Mouse (Mus musculus) cortical plate, adult 2 months (tissue): ENCODE measurements around the gene Lmx1b. TPM values are rescaled to one million over a fixed set of nuclear protein-coding genes. Genes with fewer than 3 reads are reported as not detected.

Experiments used
- H3K27ac ChIP-seq: fragments of 200-500 bp; 2 replicates; pipeline ENCODE4 v1.5.1; 2012; ENCODE audit warnings: low read length, control low read depth, inconsistent platforms; ENCODE audit not compliant: insufficient read depth
- H3K4me1 ChIP-seq: fragments of 200-500 bp; 2 replicates; pipeline ENCODE4 v1.6.1; 2011; ENCODE audit warnings: low read length; ENCODE audit not compliant: control insufficient read depth, insufficient read depth
- H3K4me3 ChIP-seq: fragments of 200-500 bp; 2 replicates; pipeline ENCODE4 v1.5.1; 2011; ENCODE audit warnings: mild to moderate bottlenecking, low read length, control low read depth; ENCODE audit not compliant: insufficient read depth
- CTCF ChIP-seq: fragments of 200-500 bp; IDR thresholded peaks from 2 replicates; pipeline ENCODE4 v1.5.1; 2011; ENCODE audit warnings: mild to moderate bottlenecking, control low read depth, low read length; ENCODE audit not compliant: insufficient read depth; ENCODE audit errors: extremely low read depth
- POLR2A ChIP-seq: fragments of 200-500 bp; IDR thresholded peaks from 2 replicates; pipeline ENCODE4 v1.6.1; 2011; ENCODE audit warnings: mild to moderate bottlenecking, low read length, control low read depth; ENCODE audit not compliant: insufficient read depth; ENCODE audit errors: extremely low read depth
- polyA plus RNA-seq: library from polyadenylated mRNA; depleted of rRNA; stranded (reverse); fragments of >200 nt; gene quantifications from 2 replicates; pipeline ENCODE4 v1.2.3, GENCODE M21; 2012; rRNA removed

Lmx1b gene
- 0.15 and 0.23 TPM in 2 replicates for polyA plus RNA-seq

DNA sequence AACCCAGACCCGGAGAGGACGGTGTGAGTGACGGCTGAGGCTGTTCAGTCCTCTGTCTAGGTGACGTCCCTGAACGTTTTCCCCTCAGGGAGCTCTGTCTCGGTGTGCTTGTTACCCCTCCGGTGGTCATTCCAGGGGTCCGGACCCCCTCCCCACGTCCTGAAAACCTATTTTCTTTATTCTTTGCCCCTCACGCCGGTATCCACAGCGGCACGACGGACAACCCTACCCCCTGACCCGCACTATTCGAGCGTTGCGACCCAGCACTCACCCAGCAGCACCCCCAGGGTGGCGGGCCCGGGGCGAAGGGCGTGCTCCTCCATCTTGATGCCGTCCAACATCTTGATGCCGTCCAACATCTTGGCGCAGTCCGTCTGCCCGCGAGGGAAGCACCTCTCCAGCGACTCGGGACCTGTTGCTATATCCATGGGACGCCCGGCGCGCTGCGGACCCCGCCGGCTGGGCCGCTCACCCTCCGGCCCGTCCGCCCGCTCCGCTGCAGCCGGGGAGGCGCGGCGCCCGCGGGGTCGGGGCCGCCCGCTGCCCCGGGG is at the start of gene Lmx1b:
Lmx1b (minus strand) TSS at position 341 of the 551 bp plus-strand sequence.
- Histone ChIP-seq H3K4me1 (no peaks in the 10 kb centered on the region), H3K4me3 (no peak within 1 kb of the TSS), H3K27ac (no peak within 1 kb of the TSS)
- TF ChIP-seq POLR2A (no peak), CTCF (no peak)

DNA sequence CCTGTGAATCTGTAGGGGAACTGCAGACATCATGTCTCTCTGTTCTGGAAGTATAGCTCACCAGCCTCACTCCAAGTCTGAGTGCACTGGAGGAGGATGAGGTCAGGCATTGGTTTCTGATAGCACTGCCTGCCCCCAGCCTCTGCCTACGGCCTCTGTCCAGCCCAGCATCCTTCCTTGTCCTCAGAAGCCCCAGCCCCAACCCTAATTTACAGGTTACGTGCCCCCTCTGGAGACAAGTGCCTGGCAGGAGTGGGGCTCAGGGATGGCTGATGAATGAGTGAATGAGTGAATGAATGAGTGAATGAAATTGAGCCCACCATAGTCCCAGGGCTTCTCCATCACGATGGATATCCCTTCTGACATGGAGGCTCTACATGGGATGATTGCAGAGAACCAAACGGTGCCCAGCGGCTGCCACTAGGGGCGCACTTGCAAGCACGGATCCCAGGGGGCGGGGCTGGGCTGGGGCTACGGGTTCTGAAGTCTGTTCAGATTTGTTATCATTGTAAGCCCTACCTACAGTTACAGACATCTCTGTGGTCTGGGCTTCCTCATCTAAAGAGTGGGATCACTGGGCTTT is 49.7 kb upstream of the Lmx1b start:
- no peak overlapping the region for H3K27ac ChIP-seq
- TF ChIP-seq POLR2A, result no peak
- TF ChIP-seq CTCF, result peak; percentile 29; the same call in 1 of the 2 replicates

DNA sequence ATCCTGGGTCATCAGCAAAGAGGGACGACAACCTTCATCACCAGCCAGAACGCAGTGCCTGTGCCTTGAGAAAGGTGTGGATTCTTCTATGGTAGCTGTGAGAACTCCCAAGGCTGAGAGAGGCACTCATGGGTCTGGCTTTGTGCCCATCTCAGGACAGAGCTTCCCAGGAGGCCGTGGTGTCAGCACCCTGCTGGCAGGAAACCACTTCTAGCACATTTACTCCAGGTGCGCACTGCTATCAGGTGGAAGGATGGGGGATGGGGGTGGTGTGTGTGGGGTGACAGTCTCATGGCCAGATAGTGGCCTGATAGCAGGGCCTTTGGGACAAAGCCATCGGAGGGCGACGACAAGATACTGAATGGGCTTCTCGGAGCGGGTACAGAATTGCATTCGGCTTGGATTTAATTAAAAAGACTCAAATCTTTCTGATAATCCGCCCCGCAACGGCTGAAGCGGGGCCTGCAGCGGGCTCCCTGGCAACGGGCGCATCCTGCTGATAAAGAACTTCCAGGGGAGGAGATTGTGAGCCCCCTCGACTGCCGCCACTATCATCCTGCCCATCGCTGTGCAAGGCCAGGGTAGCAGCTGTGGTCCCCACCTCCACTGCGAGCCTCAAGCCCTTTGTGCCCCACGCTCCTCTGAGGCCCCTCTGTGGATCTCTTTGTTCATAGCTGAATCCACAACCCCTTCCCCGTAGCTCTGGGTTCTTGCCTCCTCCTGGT is 49.0 kb upstream of the Lmx1b start:
- Histone ChIP-seq H3K4me3 (no peak overlapping the region), H3K4me1 (no peaks in the 10 kb centered on the region), H3K27ac (no peak overlapping the region)
- TF ChIP-seq CTCF (no peak), POLR2A (no peak)

More for the DNA sequence above, 49.7 kb upstream of the Lmx1b start:
- H3K4me1 ChIP-seq, result no peaks in the 10 kb centered on the region
- H3K4me3 ChIP-seq, result no peak overlapping the region

DNA sequence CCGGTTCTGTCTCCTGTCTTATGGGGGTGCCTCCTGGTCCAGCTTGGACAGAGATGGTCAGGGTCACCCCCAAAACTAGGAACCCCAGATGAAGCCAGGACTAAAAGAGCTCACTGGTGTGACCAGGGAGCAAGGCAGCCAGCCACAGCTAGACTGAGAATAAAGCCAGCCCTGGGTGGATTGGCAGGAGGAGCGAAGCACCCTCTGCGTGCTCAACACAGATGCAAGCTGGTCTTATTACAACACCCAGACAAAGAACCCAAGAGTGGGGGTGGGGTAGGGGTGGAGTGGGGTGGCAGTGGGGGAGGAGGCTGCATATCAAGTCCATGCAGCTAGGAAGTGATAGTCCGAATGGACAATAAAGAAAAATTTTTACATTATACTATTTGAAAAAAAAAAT is 43.3 kb upstream of the Lmx1b start:
- TF ChIP-seq POLR2A (no peak), CTCF (no peak)
- H3K27ac ChIP-seq, result no peak overlapping the region
- H3K4me3 ChIP-seq, result no peak overlapping the region
- H3K4me1 ChIP-seq, result no peaks in the 10 kb centered on the region

DNA sequence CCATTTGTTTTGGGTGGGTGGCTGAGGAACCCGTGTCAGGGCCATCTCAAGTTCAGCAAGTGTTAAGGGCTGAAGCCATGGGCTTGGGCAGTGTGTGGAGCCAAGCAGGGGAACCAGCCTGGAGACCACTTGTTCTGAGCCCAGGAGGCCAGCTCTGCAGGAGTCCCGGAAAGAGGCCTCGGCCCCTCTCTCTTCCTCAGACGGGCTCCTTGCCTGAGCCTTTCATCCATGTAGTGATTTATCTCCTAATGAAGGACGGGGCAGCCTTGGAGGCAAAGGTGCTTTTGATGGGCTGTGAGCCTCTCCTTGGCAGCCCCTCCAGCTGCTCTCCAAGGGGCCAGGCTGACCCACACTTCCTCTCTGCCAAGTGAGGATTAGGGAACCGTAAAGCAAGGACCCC is 42.8 kb upstream of the Lmx1b start:
- Histone ChIP-seq H3K4me3 (no peak overlapping the region), H3K27ac (no peak overlapping the region), H3K4me1 (no peaks in the 10 kb centered on the region)
- TF ChIP-seq POLR2A (no peak), CTCF (no peak)

DNA sequence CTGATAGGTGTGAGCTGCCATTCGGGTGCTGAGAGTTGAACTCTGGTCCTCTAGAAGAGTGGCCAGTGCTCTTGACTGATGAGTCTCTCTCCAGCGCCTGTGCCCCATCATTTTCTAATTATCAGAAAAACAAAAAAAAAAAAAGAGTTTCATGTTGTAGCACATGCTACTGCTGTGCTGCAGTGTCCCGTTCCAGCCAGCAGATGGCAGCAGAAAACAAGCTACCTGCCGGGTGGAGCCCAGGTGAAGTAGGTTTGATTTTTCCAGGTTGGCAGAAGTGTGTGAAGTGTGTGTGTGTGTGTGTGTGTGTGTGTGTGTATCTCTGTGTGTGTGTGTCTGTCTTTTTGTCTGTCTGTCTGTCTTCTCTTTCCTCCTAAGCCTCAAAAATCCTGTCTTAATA is 41.9 kb upstream of the Lmx1b start:
- H3K27ac ChIP-seq, result no peak overlapping the region
- H3K4me3 ChIP-seq, result no peak overlapping the region
- TF ChIP-seq CTCF (peak; percentile 93), POLR2A (no peak)
- H3K4me1 ChIP-seq, result no peaks in the 10 kb centered on the region

DNA sequence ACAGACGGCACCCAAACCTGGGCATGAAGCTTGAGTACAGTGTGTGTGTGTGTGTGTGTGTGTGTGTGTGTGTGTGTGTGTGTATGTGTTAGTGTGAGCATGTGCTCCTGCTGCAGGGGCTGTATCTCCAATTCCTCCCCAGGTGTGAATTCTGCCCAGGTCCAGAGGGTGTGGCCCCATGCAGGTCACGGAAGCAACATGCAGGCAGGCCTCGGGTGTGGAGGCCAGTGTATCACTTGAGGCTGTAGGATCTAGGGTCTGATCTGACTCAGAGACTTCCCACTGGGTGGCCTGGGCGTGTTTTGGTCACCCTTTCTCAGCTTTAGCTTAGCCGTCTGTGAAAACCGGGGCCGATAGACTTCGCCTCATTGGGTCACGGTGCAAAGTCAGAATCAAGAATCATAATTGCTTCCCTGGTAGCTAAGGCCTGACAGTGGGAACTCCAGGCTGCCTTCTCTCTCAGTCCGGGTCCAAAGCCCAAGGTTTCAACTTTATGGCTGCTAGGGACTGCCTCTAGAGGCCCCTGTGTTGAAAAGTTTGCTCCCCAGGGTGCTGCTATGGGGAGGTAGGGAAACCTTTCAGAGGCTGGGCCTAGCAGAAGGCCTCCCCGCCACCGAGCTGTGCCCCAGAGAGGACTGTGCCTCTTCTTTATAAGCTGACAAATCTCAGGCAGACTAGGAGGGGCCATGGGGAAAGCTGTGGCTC is 38.8 kb upstream of the Lmx1b start:
- Histone ChIP-seq H3K4me3 (no peak overlapping the region), H3K4me1 (no peaks in the 10 kb centered on the region), H3K27ac (no peak overlapping the region)
- TF ChIP-seq CTCF, result no peak

DNA sequence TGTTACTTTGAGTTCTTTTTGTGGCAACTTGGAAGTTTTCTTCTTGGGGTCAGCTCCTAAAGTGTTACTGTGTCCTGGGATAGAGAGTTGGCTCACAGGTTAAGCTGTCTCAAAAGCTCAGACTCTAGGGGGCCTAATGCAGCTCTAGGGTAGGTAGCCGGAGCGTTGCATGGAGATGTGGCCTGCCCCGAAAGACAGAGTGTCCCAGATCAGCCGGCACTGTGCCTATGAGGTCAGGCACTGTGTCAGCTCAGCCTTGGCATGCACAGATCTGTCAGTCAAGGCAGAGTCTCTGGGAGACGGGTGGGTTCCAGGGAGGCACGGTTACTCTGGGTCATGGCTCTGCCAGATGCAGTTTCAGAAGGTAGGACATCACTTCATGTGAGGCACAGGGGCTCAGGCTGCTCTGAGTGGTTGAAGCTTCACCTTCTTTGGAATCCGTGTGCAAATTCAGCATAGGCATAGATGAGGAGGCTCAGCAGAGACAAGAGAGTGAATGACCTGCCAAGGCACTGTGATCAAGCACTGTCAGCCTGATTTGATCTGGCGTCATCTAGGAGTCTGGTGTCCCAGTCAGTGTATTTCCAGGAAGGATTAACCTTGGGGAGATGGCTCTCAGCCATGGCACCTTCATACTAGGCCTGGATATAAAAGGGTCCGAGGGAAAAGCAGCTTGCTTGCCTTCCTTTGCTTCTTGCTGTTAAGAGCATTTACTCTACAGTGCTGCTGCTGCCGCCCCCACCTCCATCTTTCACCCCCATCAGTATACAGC is 32.6 kb upstream of the Lmx1b start:
- H3K4me1 ChIP-seq, result no peaks in the 10 kb centered on the region
- H3K27ac ChIP-seq, result no peak overlapping the region
- TF ChIP-seq CTCF (no peak), POLR2A (no peak)

DNA sequence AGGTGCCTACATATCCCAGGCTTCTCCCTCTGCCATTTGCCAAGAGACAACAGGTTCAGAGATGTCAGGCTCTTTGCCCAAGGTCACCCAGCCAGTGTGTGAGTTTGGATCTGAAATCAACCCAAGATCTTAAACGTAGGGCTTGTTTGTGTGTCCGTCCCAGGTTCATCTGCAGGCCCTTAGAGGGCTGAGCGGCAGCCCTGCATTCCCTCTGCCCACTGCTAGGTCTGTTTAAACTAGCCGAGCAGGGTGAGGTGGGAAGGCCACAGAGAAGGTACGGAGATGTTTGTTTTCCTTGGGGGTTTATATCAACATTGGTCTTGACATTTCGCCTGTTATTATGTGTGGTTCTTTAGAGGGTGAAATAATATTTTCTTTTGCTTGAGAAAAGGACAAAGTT is 28.4 kb upstream of the Lmx1b start:
- no peak overlapping the region for H3K27ac ChIP-seq
- TF ChIP-seq CTCF, result no peak
- TF ChIP-seq POLR2A, result no peak
- H3K4me3 ChIP-seq, result no peak overlapping the region
- H3K4me1 ChIP-seq, result no peaks in the 10 kb centered on the region

More for the DNA sequence above, 32.6 kb upstream of the Lmx1b start:
- no peak overlapping the region for H3K4me3 ChIP-seq
